Mouse (Mus musculus): ENCODE measurements around the gene Rab33b. TPM values are rescaled to one million over a fixed set of nuclear protein-coding genes. Genes with fewer than 3 reads are reported as not detected.

Gene Rab33b
- total and polyA plus RNA-seq, 2 experiments from 2014 or later = 24.2 to 30.9 TPM

DNA sequence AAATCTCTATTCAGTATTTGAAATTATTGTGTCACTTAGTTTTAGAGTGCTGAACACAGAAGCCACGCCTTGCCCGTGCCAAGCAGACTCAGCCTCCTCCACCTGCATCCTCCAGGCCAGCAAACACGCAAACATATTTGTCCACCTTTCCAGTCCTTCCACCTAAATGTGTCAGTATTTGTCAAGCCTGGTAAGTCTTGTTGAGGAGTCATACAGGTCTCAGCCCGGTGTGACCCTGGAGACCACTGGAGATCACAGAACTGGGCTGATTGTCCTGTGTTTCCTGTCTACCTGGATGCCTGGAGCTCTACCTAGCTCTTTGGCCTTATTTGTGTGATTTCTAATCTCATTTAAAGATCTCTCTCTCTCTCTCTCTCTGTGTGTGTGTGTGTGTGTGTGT lies 16.2 kb downstream of the Rab33b start:
- H3K4me3 ChIP-seq (ENCODE audit: low read depth, low read length) = no peak overlapping the region
- no peak for TF ChIP-seq CTCF (IDR thresholded peaks at IDR 0.05)
- no peak overlapping the region for H3K27ac ChIP-seq (ENCODE audit: low read depth, low read length)
- 0 out of 2 replicates have a peak, but pooled peaks cover 3% of the 10 kb centered on the region for H3K36me3 ChIP-seq (ENCODE audit: insufficient read depth, low read length)
- DNase-seq (ENCODE audit: low spot score) (no peak), ATAC-seq (ENCODE audit: low FRiP score) (no peak)
- H3K4me2 ChIP-seq (ENCODE audit: low read depth, low read length, poor library complexity, severe bottlenecking) = no peak overlapping the region
- WGBS = 95% methylated on average over 4 of the region's 4 CpGs
- no peaks in the 10 kb centered on the region for H3K27me3 ChIP-seq (ENCODE audit: insufficient read depth, low read length)
- H3K9me3 ChIP-seq (ENCODE audit: low read length) = no peaks in the 10 kb centered on the region
- H3K4me1 ChIP-seq (ENCODE audit: insufficient read depth, low read length) = no peaks in the 10 kb centered on the region
- no peak overlapping the region for H3K9ac ChIP-seq (replicated peaks; ENCODE audit: low read length, poor library complexity, severe bottlenecking)

DNA sequence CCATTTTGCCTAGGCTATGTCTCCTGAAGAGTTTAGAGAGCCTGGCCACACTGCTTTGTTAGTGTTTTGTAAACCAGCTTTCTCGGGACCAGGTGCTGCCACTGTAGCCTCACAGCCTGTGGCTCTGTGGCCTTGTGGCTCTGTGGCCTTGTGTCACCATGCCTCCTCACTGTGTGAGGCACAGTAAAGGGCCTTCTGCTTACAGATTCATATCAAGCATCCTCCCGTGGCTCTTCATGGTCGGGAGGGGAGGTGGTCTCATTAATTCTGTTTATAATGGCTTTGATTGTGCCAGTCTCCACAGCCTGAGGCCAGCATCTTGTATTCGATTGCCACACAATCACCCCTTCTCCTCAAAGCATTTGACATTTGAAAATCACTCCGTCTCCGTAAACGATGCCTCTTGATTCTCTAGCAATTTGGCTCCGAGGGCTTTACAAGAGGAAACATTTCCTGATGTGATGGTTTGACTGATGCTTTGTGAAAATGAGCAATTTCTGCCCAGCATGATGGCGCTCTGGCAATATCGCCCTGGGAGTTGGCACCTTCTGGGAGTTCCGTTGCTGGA lies 20.7 kb downstream of the Rab33b start:
- ATAC-seq (ENCODE audit: low FRiP score) (no peak), DNase-seq (ENCODE audit: low spot score) (no peak)

DNA sequence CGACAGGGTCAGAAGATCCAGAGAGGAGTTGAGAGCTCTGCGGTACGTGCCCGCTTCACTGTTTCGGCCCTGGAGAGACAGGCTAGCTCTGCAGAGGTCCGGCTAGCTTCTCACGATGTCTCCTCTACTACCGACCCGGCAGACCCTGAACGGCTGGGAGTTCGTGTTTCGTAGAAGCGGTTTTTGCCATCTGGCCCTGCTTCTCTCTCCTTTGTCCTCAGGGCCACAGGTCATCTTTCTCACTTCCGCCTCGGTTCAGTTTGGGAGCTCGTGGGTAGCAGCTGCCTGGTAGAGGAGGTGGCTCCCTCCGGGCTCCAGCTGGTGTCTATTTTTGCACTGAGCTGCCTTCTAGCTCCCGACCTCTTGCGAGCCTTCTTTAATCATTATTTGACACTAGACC lies 21.7 kb downstream of the Rab33b start:
- no peak overlapping the region for H3K27ac ChIP-seq (ENCODE audit: low read depth, low read length)
- peak; percentile 44 for DNase-seq (ENCODE audit: low spot score)
- no peak for TF ChIP-seq CTCF (IDR thresholded peaks at IDR 0.05)
- no peak for ATAC-seq (ENCODE audit: low FRiP score)
- no peaks in the 10 kb centered on the region for H3K9me3 ChIP-seq (ENCODE audit: low read length)
- H3K27me3 ChIP-seq (ENCODE audit: insufficient read depth, low read length) = no peaks in the 10 kb centered on the region
- no peak overlapping the region for H3K9ac ChIP-seq (replicated peaks; ENCODE audit: low read length, poor library complexity, severe bottlenecking)
- H3K4me1 ChIP-seq (ENCODE audit: insufficient read depth, low read length) = no peaks in the 10 kb centered on the region
- no peak overlapping the region for H3K4me3 ChIP-seq (ENCODE audit: low read depth, low read length)
- WGBS = 70% methylated on average over 19 of the region's 19 CpGs
- H3K36me3 ChIP-seq (ENCODE audit: insufficient read depth, low read length) = no peaks in the 10 kb centered on the region
- no peak overlapping the region for H3K4me2 ChIP-seq (ENCODE audit: low read depth, low read length, poor library complexity, severe bottlenecking)

More for the DNA sequence above, 20.7 kb downstream of the Rab33b start:
- H3K27ac ChIP-seq (ENCODE audit: low read depth, low read length) = no peak overlapping the region
- no peak overlapping the region for H3K4me3 ChIP-seq (ENCODE audit: low read depth, low read length)
- TF ChIP-seq CTCF (IDR thresholded peaks at IDR 0.05) = no peak
- H3K9me3 ChIP-seq (ENCODE audit: low read length) = no peaks in the 10 kb centered on the region
- no peaks in the 10 kb centered on the region for H3K36me3 ChIP-seq (ENCODE audit: insufficient read depth, low read length)
- no peaks in the 10 kb centered on the region for H3K4me1 ChIP-seq (ENCODE audit: insufficient read depth, low read length)
- H3K9ac ChIP-seq (replicated peaks; ENCODE audit: low read length, poor library complexity, severe bottlenecking) = no peak overlapping the region
- no peak overlapping the region for H3K4me2 ChIP-seq (ENCODE audit: low read depth, low read length, poor library complexity, severe bottlenecking)
- WGBS = 52% methylated on average over 11 of the region's 11 CpGs
- H3K27me3 ChIP-seq (ENCODE audit: insufficient read depth, low read length) = no peaks in the 10 kb centered on the region

DNA sequence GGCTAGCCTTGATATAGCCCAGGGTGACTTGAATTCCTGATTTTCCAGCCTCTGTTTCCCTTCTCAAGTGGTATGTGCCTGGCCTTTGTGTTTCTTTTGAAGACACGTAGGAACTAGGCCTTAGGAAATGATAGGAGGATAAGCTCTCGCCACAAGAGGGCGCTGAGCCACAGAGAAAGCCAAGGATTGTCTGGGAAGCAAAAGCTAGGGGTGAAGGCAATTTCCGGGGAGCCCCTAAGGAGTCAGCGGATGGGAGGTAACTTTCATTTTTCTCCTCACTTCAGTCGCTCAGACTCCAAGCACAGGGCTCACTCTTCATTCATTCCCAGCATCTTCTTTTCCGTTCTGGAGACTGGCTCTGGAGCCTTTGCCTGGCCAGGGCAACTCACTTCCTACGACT lies 27.2 kb downstream of the Rab33b start:
- peak; percentile 84 for TF ChIP-seq CTCF (IDR thresholded peaks at IDR 0.05)
- no peaks in the 10 kb centered on the region for H3K36me3 ChIP-seq (ENCODE audit: insufficient read depth, low read length)
- no peaks in the 10 kb centered on the region for H3K9me3 ChIP-seq (ENCODE audit: low read length)
- no peak overlapping the region for H3K9ac ChIP-seq (replicated peaks; ENCODE audit: low read length, poor library complexity, severe bottlenecking)
- no peak overlapping the region for H3K27ac ChIP-seq (ENCODE audit: low read depth, low read length)
- no peaks in the 10 kb centered on the region for H3K27me3 ChIP-seq (ENCODE audit: insufficient read depth, low read length)
- WGBS = 30% methylated on average over 8 of the region's 8 CpGs
- no peak overlapping the region for H3K4me2 ChIP-seq (ENCODE audit: low read depth, low read length, poor library complexity, severe bottlenecking)
- H3K4me1 ChIP-seq (ENCODE audit: insufficient read depth, low read length) = no peaks in the 10 kb centered on the region
- no peak overlapping the region for H3K4me3 ChIP-seq (ENCODE audit: low read depth, low read length)
- ATAC-seq (ENCODE audit: low FRiP score) (no peak; the same call in 1 of the 2 replicates), DNase-seq (ENCODE audit: low spot score) (peak; percentile 84)

DNA sequence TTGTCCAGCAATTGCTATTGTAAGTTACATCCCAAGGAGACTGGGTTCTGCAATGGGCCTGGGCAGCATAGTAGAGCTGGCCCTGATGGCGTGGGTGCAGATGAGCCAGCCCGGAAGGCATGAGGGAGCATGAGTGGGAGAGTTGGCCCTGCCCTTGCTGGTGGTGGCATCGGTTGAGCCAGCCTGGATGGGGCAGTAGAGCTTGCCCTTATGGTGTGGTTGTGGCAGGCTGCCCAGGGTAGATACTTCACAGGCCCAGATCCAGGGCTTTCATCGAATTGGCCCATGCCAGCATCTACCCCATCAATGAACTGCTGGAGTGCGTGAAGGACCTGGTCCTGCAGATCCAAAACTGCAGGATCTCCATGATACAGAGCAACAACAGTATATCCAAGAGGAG lies 28.3 kb downstream of the Rab33b start:
- DNase-seq (ENCODE audit: low spot score) = no peak
- ATAC-seq (ENCODE audit: low FRiP score) = no peak
- H3K9ac ChIP-seq (replicated peaks; ENCODE audit: low read length, poor library complexity, severe bottlenecking) = no peak overlapping the region

DNA sequence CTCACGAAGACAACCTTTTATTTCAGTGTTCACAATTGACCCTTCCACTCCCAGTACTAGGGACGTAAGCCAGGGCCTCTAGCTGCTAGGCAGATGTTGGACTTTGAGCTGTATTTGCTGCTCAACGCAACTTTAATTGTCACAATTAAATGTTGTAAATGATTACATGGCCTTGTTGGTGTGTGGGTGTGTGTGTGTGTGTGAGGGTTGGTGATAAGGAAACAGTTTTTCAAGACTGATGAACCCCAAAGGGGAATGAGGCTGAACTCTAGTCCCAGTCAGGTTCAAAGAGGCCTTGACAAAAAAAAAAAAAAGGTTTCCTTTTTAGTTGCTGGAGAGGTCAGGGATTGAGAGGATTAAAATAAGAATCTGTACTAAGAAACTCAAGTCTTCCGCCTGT lies 33.7 kb downstream of the Rab33b start:
- Histone ChIP-seq H3K27me3 (ENCODE audit: insufficient read depth, low read length) (no peaks in the 10 kb centered on the region), H3K4me2 (ENCODE audit: low read depth, low read length, poor library complexity, severe bottlenecking) (no peak overlapping the region), H3K9ac (replicated peaks; ENCODE audit: low read length, poor library complexity, severe bottlenecking) (no peak overlapping the region), H3K27ac (ENCODE audit: low read depth, low read length) (no peak overlapping the region), H3K4me3 (ENCODE audit: low read depth, low read length) (no peak overlapping the region), H3K9me3 (ENCODE audit: low read length) (no peaks in the 10 kb centered on the region), H3K36me3 (ENCODE audit: insufficient read depth, low read length) (peaks cover 28% of the 10 kb centered on the region), H3K4me1 (ENCODE audit: insufficient read depth, low read length) (no peaks in the 10 kb centered on the region)
- no peak for DNase-seq (ENCODE audit: low spot score)
- WGBS = 78% methylated on average over 4 of the region's 4 CpGs
- ATAC-seq (ENCODE audit: low FRiP score) = no peak
- TF ChIP-seq CTCF (IDR thresholded peaks at IDR 0.05) = no peak

More for the DNA sequence above, 28.3 kb downstream of the Rab33b start:
- Histone ChIP-seq H3K4me2 (ENCODE audit: low read depth, low read length, poor library complexity, severe bottlenecking) (no peak overlapping the region), H3K36me3 (ENCODE audit: insufficient read depth, low read length) (no peaks in the 10 kb centered on the region; the same call in 1 of the 2 replicates), H3K4me1 (ENCODE audit: insufficient read depth, low read length) (no peaks in the 10 kb centered on the region), H3K27me3 (ENCODE audit: insufficient read depth, low read length) (no peaks in the 10 kb centered on the region), H3K9me3 (ENCODE audit: low read length) (no peaks in the 10 kb centered on the region), H3K4me3 (ENCODE audit: low read depth, low read length) (no peak overlapping the region), H3K27ac (ENCODE audit: low read depth, low read length) (no peak overlapping the region)
- TF ChIP-seq CTCF (IDR thresholded peaks at IDR 0.05) = no peak
- 93% methylated on average over 5 of the region's 5 CpGs for WGBS

Data from midbrain, postnatal 0 days (tissue).